Mouse (Mus musculus) adrenal gland, adult (tissue): Measurements from ENCODE around the gene Ccsap.
A peak's percentile ranks its signal among the peaks of the same experiment; 100 is the strongest.

ENCODE experiments used
- DNase-seq, 2 experiments: peaks; one replicate each; pipeline ENCODE4 v3.0.0; 2022 to 2023; ENCODE audit warnings: low spot score in 1 of 2; ENCODE audit not compliant: inconsistent age in 2 of 2

Ccsap gene

GRCm38 (mm10) chr8:123859648-123860259, at the start of gene Ccsap:
TSS of gene Ccsap (minus strand) at chr8:123860209.
- peak; percentile 60 to 81 for DNase-seq

GRCm38 (mm10) chr8:123907604-123908003, 47.6 kb upstream of the Ccsap start:
- DNase-seq, result no peak

GRCm38 (mm10) chr8:123902653-123903052, 42.6 kb upstream of the Ccsap start:
- peak; percentile 18 to 83 for DNase-seq

- no peak for DNase-seq
Measured at GRCm38 (mm10) chr8:123899366-123899765, 39.4 kb upstream of the Ccsap start.

GRCm38 (mm10) chr8:123898576-123898975, 38.6 kb upstream of the Ccsap start:
- DNase-seq, result no peak

GRCm38 (mm10) chr8:123896774-123897173, 36.8 kb upstream of the Ccsap start:
- no peak for DNase-seq

- no peak for DNase-seq
Measured at GRCm38 (mm10) chr8:123896366-123896761, 36.4 kb upstream of the Ccsap start.

GRCm38 (mm10) chr8:123895680-123896365, 35.8 kb upstream of the Ccsap start:
- DNase-seq, result no peak

- DNase-seq, result no peak
Measured at GRCm38 (mm10) chr8:123895230-123895629, 35.2 kb upstream of the Ccsap start.

- DNase-seq, result no peak
Measured at GRCm38 (mm10) chr8:123894502-123895097, 34.6 kb upstream of the Ccsap start, which contains the start of gene Acta1. TSS of gene Acta1 (minus strand) at chr8:123894751.

GRCm38 (mm10) chr8:123893413-123893812, 33.4 kb upstream of the Ccsap start:
- DNase-seq, result no peak

GRCm38 (mm10) chr8:123892586-123893155, 32.7 kb upstream of the Ccsap start:
- no peak for DNase-seq

- DNase-seq, result peak; percentile 25 to 51
Measured at GRCm38 (mm10) chr8:123891883-123892585, 32.0 kb upstream of the Ccsap start.

- peak; percentile 47 to 80 for DNase-seq
Measured at GRCm38 (mm10) chr8:123891271-123891670, 31.3 kb upstream of the Ccsap start.

GRCm38 (mm10) chr8:123889797-123890196, 29.8 kb upstream of the Ccsap start:
- DNase-seq, result no peak

- DNase-seq, result no peak
Measured at GRCm38 (mm10) chr8:123887956-123888355, 27.9 kb upstream of the Ccsap start.

- DNase-seq, result no peak
Measured at GRCm38 (mm10) chr8:123887163-123887562, 27.2 kb upstream of the Ccsap start.

- peak; percentile 17 to 42 for DNase-seq
Measured at GRCm38 (mm10) chr8:123884721-123885565, 24.9 kb upstream of the Ccsap start.

GRCm38 (mm10) chr8:123883094-123883493, 23.1 kb upstream of the Ccsap start:
- no peak for DNase-seq

- DNase-seq, result no peak
Measured at GRCm38 (mm10) chr8:123882412-123882811, 22.4 kb upstream of the Ccsap start.
